Mouse (Mus musculus) ZHBTc4 (cell line): ENCODE data around the gene Rps26.
A peak's percentile ranks its signal among the peaks of the same experiment; 100 is the strongest.

Experiments
- DNase-seq: peaks from one replicate; pipeline ENCODE4 v3.0.0-alpha.2; 2011; ENCODE audit warnings: low read depth, low spot score

The Rps26 gene

DNA sequence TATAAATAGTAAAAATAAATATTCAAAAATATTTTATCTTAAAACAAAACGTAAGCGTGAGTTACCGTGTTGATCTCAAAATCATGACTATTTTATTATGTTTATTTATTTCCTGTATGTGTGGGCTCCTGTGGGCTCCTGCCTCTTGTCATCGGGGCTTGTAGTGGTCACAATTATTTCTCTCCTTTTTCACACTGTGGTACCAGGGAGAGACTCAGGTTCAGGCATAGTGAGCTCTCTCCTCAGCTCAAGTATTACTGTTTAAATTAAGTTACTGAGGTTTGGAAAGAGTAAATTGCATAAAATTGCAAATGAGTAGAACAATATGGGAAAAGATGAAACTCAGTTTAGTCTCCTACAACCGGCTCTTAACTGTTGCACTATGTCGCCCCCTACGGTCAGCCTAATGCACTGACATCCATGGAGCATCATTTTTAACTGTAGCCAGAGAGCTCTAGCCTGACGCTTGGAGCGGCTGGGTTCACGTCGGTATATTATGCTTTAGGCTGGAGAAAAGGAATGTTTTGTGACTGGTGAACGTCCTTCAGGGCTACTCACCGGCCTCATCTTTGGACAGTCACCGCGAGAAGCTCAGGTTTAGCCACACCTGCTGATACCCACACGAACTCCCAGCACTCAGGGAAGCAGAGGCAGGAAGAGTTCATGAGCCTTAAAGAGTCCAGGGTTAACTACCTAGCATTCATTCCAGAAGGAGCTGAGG lies 14.0 kb downstream of the Rps26 start:
- DNase-seq = peak; percentile 86

DNA sequence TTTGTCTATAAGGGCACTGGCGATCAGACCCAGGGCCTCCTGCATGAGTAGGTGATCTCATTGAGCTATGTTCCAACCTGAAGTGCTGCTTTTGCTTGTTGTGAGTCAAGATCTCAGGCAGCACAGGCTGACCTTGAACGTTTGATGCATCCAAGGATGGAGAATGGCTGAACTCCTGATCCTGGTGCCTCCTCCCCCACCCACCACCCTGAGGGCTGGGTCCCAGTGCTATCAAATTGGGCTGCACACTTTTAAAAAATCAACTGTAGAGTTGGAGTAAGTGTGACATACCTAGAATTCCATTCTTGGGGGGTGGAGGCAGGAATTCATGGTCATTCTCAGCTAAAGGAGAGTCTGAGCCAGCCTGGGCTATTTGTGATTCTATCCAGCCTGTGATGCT lies 20.1 kb downstream of the Rps26 start:
- peak; percentile 94 for DNase-seq

DNA sequence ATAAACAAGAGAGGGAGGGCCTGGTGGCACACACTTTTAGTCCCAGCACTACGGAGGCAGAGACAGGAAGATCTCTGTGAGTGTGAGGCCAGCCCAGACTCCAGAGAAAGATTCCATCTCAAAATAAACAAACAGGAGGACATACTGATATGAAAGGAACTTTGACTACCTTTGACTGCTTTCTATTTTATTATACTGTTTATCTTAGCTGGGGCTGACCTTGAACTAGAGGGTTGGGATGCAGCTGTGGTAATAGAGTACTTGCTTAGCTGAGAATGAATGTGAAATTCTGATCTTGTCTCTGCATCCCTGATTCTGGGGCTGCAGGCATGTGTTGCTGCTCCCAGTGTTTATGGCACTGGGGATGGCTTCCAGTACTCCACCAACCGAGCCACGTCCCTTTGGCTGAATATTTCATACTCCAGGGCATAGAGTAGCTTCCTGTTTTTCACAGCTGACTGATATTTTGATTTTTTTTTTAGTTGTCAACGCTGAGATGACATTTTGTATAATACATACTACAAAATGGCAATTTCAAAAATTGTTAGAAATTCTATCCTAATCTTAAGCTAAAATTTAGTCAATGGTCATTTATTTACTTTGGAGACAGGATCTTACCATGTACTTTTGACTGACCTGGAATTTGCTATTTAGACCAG lies 23.9 kb downstream of the Rps26 start:
- no peak for DNase-seq

DNA sequence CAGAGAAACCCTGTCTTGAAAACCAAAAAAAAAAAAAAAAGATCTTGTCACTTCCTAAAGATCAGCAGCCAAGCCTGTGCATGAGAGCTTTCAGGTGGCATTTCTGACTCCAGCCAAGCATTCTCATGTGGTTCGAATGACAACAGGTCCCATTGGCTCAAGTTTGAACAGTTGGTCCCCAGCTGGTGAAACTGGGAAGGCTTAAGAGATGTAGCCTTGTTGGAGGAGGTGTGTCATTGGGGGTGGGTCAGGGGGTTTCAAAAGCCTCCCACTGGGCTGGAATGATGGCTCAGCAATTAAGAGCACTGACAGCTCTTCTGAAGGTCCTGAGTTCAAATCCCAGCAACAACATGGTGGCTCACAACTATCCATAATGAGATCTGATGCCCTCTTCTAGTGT lies 25.0 kb downstream of the Rps26 start:
- DNase-seq = peak; percentile 70

DNA sequence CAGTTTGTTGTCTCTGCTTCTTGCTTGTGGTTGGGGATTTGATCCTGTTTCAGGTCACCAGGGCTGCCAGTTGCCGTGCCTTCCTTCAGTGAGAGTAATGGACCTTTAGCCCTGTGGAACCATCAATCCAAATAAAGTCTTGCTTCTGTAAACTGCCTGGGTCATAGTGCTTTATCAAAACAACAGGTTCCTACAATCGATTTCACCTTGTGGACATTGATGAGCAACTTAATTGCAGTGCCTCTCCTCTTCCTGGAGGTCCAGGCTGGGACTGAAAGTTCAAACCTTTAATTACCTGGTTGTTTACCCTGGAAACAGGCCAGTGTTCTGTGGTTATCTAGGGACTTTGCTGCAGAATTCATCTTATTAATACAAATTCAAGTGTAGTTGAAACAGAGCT lies 28.1 kb downstream of the Rps26 start:
- DNase-seq = no peak

DNA sequence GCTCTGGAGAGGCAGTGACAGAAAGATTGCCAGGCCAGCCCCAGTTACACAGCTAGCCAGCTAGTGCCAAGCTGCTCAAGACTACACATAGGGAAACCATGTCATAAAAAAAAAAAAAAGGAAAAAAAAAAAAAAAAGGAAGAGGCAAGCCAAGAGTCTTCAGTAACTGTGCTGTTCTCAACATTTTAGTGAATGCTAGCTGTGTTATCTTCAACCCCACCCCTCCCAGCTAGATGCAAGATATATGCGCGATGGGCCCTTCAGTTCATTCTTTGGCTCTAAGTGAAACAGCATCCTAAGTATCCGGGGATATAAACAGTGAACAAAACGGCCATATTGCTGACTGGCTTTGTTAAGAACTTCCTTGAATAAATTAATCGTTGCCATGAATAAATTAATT lies 33.8 kb downstream of the Rps26 start:
- no peak for DNase-seq

DNA sequence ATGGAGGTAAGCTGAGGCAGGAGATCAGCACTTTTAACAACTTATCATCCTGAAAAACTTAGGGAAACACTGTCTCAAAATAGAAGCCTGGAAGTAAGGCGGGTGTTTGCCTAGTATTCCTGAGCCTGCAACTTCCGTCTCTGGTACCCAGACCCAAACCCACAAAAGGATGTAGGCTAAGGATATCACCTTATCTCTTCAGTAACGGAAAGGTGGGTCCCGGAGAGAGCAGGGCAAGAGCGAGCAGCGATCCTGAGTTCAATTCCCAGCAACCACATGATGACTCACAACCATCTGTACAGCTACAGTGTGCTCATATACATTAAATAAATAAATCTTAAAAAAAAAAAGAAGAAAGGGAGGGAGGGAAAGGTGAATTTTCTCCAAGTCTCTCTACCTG lies 35.1 kb downstream of the Rps26 start:
- no peak for DNase-seq

DNA sequence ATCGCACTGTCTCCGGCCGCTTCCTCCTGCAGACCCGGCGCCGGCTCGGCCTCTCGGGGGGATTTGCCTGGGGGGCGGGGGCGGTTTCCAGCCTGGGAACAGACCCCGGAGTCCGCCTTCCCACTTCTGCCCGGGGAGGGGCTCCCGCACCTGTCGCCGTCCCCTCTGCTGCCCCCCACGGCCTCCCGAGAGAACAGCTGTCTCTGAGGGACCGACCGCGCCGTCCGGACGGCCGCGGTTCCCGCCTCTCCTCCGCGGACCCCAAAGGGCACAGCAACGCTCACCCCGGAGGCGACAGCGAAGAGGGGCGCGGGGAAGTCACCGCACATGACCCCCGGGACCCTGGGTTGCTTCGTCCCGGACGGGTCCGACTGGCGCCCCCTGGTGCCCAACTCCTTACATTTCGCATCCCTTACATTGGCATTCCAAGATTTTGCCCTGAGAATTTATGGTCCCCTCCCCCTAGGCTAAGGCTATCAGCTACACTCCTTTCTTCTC lies 36.3 kb downstream of the Rps26 start:
- peak; percentile 92 for DNase-seq

DNA sequence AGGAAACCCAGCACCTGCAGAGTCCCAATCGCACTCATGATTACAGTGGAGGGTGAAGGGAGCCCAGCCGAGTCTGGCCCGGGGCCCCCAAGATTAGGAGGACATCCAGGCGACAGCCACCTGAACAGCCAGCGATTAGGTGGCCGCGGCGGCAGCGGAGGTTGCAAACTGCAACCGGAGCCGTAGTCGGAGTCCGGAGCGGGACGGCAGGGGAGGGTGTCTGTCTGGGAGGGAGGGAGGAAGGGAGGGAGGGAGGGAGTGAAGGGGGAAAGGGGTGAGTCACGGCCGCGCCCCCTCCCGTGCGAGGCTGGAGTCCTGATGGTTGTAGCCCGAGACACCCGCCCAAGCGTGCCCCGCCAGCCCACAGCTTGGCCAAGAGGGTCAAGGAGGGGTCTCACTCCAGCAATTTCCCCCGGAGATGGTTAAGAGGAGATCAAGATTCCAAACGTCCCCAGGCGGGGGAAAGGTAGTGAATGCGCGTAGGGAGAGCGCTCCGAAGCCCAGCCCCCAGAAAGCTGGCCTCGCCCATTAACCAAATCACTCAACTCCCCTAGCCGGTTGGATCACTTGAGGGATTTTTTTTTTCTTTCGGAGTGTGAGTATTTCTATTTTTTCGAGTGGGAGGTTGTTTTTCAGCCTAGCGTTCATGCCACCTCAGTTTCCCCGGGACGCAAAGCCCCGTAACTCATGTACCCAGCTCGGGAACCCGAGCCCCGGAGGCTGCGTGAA lies 36.9 kb downstream of the Rps26 start, which contains the start of gene Erbb3:
Gene Erbb3, minus strand, starts transcription at position 189 of the 729 bp plus-strand sequence.
- peak; percentile 87 for DNase-seq

DNA sequence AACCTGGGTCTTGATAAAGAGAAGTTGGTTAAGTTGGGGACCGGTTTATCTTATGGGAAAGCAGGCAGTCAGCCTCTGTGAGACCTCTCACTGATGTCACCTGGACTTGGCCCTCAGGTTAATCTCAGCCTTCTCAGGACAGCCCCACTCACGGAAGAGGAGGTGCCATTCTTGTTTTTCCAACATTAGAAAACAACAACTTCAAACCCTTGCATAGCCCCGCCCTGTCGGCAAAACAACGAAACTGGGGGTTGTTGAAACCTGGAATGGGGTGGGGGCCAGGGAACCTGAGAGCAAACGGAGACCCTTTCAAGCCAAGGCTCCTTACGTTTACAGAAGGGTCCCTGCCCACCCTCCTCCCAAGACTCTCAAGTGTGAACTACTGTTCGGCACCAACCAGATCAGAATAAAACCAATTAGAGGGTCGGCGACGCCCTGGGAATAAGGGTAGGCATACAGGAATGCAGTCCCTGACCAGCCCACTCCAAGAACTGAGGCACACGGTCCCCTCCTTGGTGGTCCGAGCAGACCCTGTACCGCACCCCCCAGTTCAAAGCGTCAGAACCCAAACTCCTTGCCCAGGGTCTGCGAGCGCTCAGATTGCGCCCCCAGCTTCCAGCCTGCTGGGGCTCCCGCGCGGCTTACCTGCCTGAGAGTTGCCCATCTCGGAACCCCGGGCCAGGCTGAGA lies 37.6 kb downstream of the Rps26 start:
- no peak for DNase-seq

DNA sequence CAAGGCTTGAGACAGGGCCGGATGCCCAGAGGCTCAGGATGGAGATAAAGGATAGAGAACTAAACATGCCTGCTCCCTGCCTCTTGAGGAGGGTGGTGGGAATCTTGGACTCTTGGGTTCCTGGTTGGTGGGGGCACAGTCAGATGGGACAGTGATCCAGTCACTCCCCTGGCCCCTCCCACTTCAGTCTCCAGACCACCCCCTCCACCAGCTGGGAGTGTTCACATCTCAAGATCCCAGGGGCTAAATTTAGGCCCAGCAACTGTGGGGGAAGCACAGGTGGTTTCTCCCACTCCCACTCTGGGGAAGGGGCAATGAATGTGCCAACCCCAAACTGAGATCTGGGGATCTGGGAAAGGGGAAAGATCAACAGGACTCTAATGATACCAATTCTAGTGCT lies 38.4 kb downstream of the Rps26 start:
- no peak for DNase-seq

DNA sequence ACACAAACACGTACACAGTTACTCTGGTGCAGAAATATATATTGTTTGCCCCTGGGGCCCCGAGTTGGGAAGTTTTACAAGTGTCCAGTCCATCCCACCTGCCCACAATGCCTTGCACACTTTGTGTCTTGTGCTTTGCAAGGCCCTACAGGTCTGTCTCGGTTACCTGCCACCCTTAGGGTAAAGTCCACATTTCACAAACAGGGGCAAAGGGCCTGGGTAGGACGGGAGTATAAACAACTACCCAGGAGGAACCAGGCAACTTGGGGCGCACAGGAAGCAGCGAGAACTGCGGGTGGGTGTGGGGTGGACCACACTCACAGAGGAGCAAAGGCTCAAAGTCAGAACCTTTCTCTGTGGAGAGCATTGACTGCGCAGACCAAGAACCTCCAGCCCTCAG lies 38.9 kb downstream of the Rps26 start:
- no peak for DNase-seq

DNA sequence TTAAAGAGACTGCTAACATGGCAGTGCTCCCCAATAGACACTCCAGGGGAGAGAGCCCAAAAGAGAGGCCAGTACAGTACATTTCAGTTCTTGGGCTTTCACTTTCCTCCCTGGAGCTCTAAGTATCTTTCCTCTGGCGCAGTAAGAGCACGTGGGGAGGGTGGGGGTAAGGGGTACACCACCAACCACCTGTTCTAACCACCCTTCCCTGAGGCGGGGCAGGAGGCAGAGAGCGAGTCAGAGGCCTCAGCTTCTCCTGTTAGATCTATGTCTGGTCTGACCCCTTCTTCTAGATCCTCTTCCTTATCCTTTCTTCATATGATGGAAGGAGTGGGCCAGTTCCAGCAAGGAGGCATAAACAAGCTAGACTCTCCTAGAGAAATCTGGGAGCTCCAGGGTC lies 39.4 kb downstream of the Rps26 start:
- no peak for DNase-seq

DNA sequence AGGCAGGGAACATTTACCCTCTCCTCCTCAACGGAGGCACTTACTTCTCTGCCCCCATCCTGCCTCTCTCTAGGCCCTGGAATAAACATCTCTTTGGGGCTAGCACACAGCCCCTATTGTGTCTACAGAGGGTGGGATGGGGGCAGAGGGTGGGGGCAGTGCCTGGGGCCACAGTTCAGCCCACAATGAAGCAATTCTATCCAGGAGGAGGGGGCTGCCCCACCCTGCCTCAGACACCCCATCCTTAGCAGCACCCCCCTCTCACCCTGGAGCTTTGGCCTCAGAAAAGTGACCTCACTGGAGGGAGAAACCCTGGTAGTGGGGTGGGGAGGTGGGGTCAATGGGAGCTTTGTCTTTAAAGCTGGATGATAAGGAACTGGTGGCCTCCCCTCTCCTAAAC lies 40.0 kb downstream of the Rps26 start:
- DNase-seq = no peak

DNA sequence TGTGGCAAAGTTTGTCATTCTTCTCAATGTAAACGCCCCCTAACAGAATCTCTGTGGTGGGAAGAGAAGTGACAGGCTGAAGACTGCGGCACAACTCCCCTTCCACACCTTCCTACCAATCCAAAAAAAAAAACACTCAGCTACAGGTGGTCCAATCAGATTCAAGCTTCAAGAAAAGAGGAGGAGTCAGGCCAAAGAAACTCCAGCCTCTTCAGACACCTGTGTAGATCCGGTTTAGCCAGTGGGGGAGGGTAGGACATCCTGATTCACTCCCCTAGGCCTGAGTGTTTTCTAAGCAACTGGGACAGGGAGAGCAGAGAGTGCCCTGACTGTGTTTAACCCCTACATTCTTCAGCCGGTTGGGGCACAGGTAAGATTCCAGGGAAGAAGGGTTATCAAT lies 42.2 kb downstream of the Rps26 start:
- DNase-seq = peak; percentile 92

DNA sequence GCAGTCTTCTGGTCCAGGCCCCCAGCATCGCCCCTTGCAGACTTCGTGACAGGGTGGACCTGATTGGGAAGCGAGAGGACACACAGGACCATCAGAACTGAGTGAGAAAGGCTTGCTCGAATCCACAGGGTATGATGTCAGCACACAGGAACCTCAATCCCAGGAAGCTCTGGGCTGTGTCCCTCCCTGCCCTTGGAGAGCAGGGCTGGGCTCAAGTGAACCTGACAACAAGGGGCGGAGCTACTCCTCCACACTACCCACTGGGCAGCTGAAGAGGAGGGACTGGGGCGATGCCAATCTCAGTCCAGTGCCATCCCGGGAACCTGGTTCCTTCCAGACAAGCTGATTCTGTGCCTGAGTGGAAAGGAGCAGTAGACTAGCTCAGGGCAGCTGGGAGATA lies 42.9 kb downstream of the Rps26 start:
- peak; percentile 58 for DNase-seq

DNA sequence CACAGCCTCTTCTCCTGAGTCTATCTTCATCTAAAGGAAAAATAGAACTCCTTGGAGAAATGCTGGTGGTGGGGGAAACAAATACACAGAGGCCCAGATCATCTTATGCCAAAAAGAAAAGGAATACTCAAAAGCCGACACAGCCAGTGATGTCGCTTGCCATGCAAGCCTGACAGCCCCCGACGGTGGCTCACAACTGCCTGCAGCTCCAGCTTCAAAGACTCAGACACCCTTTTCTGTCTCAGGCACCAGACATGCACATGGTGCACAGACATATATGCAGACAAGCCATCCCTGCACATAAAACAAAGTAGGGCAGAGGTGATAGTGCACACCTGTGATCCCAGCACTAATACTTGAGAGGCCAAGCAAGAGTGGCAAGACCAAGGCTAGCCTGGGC lies 46.8 kb downstream of the Rps26 start:
- DNase-seq = no peak

DNA sequence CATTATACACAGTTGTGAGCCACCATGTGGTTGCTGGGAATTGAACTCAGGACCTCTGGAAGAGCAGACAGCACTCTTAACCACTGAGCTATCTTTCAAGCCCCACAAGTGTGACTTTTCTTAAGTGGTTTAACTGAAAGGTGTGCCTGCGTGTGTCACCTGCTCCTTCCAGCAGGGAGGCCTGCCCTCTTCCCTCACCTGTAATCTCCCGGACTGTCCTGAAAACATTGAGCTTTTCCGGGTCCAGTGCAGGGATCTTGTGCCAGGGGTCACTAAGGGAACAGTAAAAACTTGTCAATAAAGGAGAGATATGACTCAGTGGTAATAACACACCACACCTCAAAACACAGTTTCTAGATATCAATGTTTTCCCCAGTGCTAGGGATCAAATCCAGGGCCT lies 47.2 kb downstream of the Rps26 start:
- no peak for DNase-seq

DNA sequence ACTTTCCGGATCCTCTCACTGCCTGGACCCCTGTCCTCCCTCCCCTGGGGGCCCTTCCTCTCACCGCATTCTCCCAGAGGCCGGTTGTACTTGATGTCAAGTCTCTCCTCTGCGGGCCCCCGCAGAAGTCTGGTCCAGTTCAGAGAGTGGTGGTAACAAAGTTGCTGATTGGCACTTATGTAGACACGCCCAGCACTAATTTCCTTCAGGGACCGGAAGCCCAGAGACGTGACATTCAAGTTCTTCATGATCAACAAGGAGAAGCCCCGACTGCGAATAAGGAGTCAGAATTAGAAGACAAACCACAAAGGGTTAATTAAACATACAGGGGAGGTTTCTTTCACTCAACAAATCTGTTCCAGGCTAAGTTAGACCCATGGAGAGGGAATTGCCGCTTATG lies 48.2 kb downstream of the Rps26 start:
- peak; percentile 37 for DNase-seq

DNA sequence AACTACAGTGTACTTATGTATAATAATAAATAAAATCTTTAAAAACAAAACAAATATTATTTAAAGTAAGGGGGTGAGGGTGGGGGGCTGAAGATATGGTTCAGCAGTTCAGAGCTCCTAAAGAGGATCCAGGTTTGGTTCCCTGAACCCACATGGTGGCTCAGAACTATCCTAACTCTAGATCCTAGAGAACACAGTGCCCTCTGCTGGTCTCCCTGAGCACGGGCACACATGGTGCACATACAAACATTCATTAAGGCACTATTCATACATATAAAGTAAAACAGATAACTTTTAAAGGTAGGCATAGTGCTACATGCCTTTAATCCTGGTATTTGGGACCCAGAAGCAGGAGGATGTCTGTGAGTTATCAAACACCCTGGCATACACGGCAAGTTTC lies 51.5 kb downstream of the Rps26 start:
- peak; percentile 77 for DNase-seq
